Mouse (Mus musculus): ENCODE results near the gene Anapc10. TPM values are rescaled to one million over a fixed set of nuclear protein-coding genes. Genes with fewer than 3 reads are reported as not detected.

Anapc10 gene
- total RNA-seq, 2 experiments from 2014 or later: 5.5 to 5.9 TPM

DNA sequence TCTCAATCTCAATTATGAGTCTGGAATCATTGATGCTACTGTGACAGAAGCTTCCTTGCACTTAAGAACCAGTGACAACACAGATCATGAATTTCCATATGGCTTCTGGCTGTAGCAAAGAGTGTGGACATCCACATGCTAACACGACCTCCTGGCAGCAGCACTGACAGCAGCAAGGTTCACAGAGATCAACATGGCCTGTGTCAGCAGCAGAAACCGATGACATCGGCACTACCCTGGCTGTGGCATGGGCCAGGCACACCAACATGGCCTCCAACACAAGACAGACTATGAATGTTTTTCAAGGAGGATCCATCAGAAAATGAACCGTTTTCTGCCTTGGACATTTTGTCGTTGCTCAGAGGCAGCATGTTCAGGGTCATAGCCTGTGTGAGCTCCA lies 114.9 kb downstream of the Anapc10 start:
- intact Hi-C loops (cut with DNase I): no loop called here

More for the DNA sequence above, 114.9 kb downstream of the Anapc10 start:
- DNase-seq: no peak

Other genes starting within 250 kb of the Anapc10 start
- 10 to 100 TPM; 40.5 to 49.8 TPM for gene Otud4, start 72.2 kb upstream of the Anapc10 start, total RNA-seq (2021)
- gene Abce1, start 80 bp upstream of the Anapc10 start, total RNA-seq (2021): 10 to 100 TPM; 55.0 to 61.4 TPM